Mouse (Mus musculus): Measurements from ENCODE around the gene Dgkh.

DNA sequence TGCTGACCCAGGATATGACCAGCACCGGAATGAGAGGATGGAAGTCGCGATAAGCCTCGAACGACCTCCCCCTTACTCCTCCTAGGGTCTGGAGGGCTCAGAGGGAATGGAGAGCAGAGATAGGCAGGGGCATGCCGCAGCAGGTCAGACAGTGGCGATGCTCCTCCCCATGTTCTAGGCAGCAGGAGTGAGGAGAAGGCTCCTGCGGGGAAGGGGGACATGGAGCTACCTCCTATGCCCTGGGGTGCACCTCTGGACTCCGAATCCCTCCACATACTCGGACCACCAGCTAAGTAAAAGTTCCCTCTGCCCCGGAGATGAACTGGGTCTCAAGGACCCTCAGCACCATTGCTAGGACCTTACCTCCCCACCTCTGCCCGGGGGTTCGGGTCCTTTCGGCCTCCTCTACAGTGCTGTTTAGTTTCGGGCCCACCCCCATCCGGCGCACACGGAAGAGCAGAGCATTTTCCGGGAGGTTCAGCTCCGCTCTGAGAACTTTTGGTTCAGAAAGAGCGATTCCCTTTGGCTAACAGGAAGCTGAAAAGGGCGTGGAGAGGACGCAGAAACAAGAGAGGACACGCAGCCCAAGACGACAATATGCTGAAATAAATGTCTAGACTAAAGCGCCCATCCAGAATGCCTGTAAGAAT, 7.1 kb downstream of the Dgkh start:
- TF ChIP-seq CTCF (IDR thresholded peaks at IDR 0.05; ENCODE audit: insufficient read depth, low read depth, low read length) (no peak; the same call in 1 of the 2 replicates), POLR2A (IDR thresholded peaks at IDR 0.05; ENCODE audit: insufficient read depth, low read depth, low read length) (no peak)

Data from olfactory bulb, adult 2 months (tissue).